Mouse (Mus musculus) heart, embryonic 12.5 days (tissue): ENCODE results near the gene Adam3. TPM values are rescaled to one million over a fixed set of nuclear protein-coding genes. Genes with fewer than 3 reads are reported as not detected.
A peak's percentile ranks its signal among the peaks of the same experiment; 100 is the strongest.

Source experiments
- ATAC-seq: fragments of 200-750 bp; cut with Nextera tagmentation; 2 replicates; pipeline ENCODE4 v1.8.0; 2017; ENCODE audit warnings: moderate TSS enrichment, moderate library complexity; ENCODE audit not compliant: insufficient number of reproducible peaks, low FRiP score
- H3K27ac ChIP-seq: fragments of 300-500 bp; sonication (generic); 2 replicates; pipeline ENCODE4 v1.5.1; 2016; ENCODE audit warnings: mild to moderate bottlenecking, moderate library complexity; ENCODE audit not compliant: poor library complexity, severe bottlenecking
- H3K27me3 ChIP-seq: fragments of 300-500 bp; sonication (generic); replicated peaks from 2 replicates; pipeline ENCODE4 v1.6.1; 2016; ENCODE audit warnings: mild to moderate bottlenecking, moderate library complexity
- H3K36me3 ChIP-seq: fragments of 300-500 bp; sonication (generic); 2 replicates; pipeline ENCODE4 v1.6.1; 2016; ENCODE audit warnings: mild to moderate bottlenecking, moderate library complexity
- H3K4me1 ChIP-seq: fragments of 300-500 bp; sonication (generic); replicated peaks from 2 replicates; pipeline ENCODE4 v1.6.1; 2016; ENCODE audit warnings: mild to moderate bottlenecking
- H3K4me2 ChIP-seq: fragments of 300-500 bp; sonication (generic); 2 replicates; pipeline ENCODE4 v1.6.1; 2016; ENCODE audit warnings: mild to moderate bottlenecking, moderate library complexity
- H3K4me3 ChIP-seq: fragments of 300-500 bp; sonication (generic); 2 replicates; pipeline ENCODE4 v1.5.1; 2016; ENCODE audit warnings: mild to moderate bottlenecking
- H3K9ac ChIP-seq: fragments of 300-500 bp; sonication (generic); 2 replicates; pipeline ENCODE4 v1.6.1; 2016; ENCODE audit warnings: mild to moderate bottlenecking, moderate library complexity
- H3K9me3 ChIP-seq: fragments of 300-500 bp; sonication (generic); replicated peaks from 2 replicates; pipeline ENCODE4 v1.6.1; 2016; ENCODE audit warnings: mild to moderate bottlenecking, moderate library complexity
- WGBS: fragments of 180-500 bp; shearing (Covaris S2); methylation state at CpG from one replicate; pipeline ENCODE4 v1.1.7; 2016; 5-methylcytosine and 5-hydroxymethylcytosine counted together
- polyA plus RNA-seq: library from polyadenylated mRNA; unstranded; fragments of >200 nt; fragmentation: Nextera tagmentation; extraction: Ambion mirVana; gene quantifications from 2 replicates; pipeline ENCODE4 v1.2.1, GENCODE M21; 2016

Gene Adam3
- not detected in 2 replicates for polyA plus RNA-seq

GRCm38 (mm10) chr8:24725630-24726029 is at the start of gene Adam3:
Gene Adam3 (minus strand): TSS chr8:24725852.
- no peaks in the 10 kb centered on the region for H3K27me3 ChIP-seq
- H3K4me1 ChIP-seq = peaks cover 5% of the 10 kb centered on the region; the same call in 1 of the 2 replicates

GRCm38 (mm10) chr8:24724886-24725626 is 596 bp downstream of the Adam3 start:
- Histone ChIP-seq H3K4me3 (no peak overlapping the region), H3K4me2 (no peak overlapping the region), H3K27ac (no peak overlapping the region), H3K36me3 (no peaks in the 10 kb centered on the region), H3K9me3 (no peaks in the 10 kb centered on the region), H3K4me1 (peaks cover 5% of the 10 kb centered on the region; the same call in 1 of the 2 replicates), H3K27me3 (no peaks in the 10 kb centered on the region), H3K9ac (no peak overlapping the region)
- no peak for ATAC-seq
- 63% methylated on average over 16 of the region's 16 CpGs for WGBS

More at GRCm38 (mm10) chr8:24725630-24726029, at the start of gene Adam3:
- Histone ChIP-seq H3K9ac (no peak within 1 kb of the TSS), H3K27ac (no peak within 1 kb of the TSS), H3K9me3 (no peaks in the 10 kb centered on the region), H3K4me2 (0 out of 2 replicates have a peak within 1 kb of the TSS, but pooled peaks have one; percentile 10), H3K4me3 (no peak within 1 kb of the TSS), H3K36me3 (no peaks in the 10 kb centered on the region)
- ATAC-seq = no peak
- 34% methylated on average over 11 of the region's 11 CpGs for WGBS

Other genes with a start within 250 kb of the Adam3 start
- 0.28 and 0.32 TPM in 2 replicates for gene Adam5, start 98.5 kb upstream of the Adam3 start, polyA plus RNA-seq